Mouse (Mus musculus): ENCODE measurements around the gene Ephb1.

- no peak for TF ChIP-seq POLR2A (IDR thresholded peaks at IDR 0.05; ENCODE audit: borderline replicate concordance, low read depth, low read length)
- TF ChIP-seq CTCF (IDR thresholded peaks at IDR 0.05; ENCODE audit: low read depth, low read length) = no peak
Measured at GRCm38 (mm10) chr9:102297986-102298385, 56.5 kb downstream of the Ephb1 start.

Measured in bone marrow macrophage, adult 2 months (primary cell).